Mouse (Mus musculus): ENCODE results near the gene Adgrg5. TPM values are rescaled to one million over a fixed set of nuclear protein-coding genes. Genes with fewer than 3 reads are reported as not detected.

The Adgrg5 gene
- not detected in 2 replicates for polyA plus RNA-seq (2016; fragmentation: Nextera tagmentation; extraction: Ambion mirVana)

DNA sequence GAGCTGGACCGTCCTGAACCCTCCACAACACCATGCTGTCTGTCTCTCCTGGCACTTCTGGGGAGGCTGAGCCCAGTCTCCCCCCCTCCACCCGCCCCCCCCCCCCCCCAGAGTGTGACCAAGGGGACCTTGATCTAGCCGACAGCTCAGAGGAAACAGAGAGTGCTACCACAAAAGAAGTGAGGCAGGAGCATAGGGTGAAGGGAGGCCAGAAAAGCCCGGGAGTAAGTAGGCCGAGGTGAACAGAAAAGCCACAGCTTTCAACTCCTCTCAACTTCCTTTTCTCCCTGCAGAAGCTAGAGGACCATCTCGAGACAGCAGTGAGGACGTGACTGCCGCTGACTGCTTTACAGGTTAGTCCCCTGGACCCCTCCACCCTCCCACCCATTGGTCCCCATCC, at the start of gene Adgrg5:
TSS of gene Adgrg5 (plus strand) at position 290 of the 400 bp plus-strand sequence.
- no peak for ATAC-seq (ENCODE audit: low FRiP score)
- H3K4me3 ChIP-seq (replicated peaks): no peak within 1 kb of the TSS
- 52% methylated on average over 7 of the region's 8 CpGs for WGBS

GRCm38 (mm10) chr8:94874358-94874757, 49.1 kb upstream of the Adgrg5 start:
- H3K9ac ChIP-seq: no peak overlapping the region
- 13% methylated on average over 6 of the region's 6 CpGs for WGBS
- H3K27me3 ChIP-seq: peaks cover 36% of the 10 kb centered on the region
- H3K4me1 ChIP-seq: peaks cover 59% of the 10 kb centered on the region
- ATAC-seq (ENCODE audit: low FRiP score): no peak
- H3K4me3 ChIP-seq (replicated peaks): peak overlapping the region; percentile 60
- H3K27ac ChIP-seq: 0 out of 2 replicates have a peak overlapping the region, but pooled peaks have one; percentile 42
- H3K9me3 ChIP-seq: no peaks in the 10 kb centered on the region
- H3K4me2 ChIP-seq: peak overlapping the region; percentile 97
- no peaks in the 10 kb centered on the region for H3K36me3 ChIP-seq (replicated peaks)

More for the DNA sequence above, at the start of gene Adgrg5:
- peaks cover 7% of the 10 kb centered on the region for H3K4me1 ChIP-seq
- no peak within 1 kb of the TSS for H3K27ac ChIP-seq
- H3K9me3 ChIP-seq: no peaks in the 10 kb centered on the region
- H3K4me2 ChIP-seq: no peak within 1 kb of the TSS
- H3K9ac ChIP-seq: no peak within 1 kb of the TSS
- no peaks in the 10 kb centered on the region for H3K27me3 ChIP-seq
- no peaks in the 10 kb centered on the region for H3K36me3 ChIP-seq (replicated peaks)

DNA sequence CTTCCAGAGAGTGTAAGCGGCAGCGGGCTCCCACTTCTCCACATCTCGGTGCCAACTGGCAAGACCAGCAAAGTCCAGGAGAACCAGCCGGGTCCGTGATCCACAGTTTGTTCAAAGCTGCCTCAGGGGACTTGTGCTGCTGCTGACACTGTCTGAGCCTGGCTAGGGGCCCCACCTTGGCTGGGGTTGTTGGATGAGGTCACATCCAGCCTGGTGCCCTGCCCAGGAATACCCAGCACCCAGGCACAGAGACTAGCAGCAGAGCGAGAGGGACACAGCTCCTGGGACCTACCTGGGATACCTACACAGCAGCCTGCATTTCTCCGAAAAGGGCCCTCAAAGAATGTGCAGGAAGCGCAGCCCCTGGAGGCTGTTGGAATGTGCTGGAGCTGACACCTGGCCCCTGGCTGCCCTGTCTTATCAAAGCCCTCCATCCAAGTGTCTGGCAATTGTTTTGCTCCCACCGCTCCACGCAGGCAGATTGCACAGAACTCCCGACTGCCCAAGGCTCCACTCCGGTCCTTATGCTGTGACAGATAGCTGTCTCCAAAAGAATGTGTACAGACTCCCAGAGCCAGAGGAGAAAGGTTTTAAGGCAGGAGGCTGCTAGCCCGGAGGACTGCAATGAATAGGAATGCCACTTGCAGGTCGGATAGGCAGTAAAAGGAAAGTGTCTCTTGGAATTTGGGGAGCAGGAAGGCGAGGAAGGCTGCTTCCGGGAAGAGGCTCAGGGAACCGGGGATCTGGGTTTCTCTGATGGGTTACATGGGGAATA, 48.2 kb upstream of the Adgrg5 start:
- no peaks in the 10 kb centered on the region for H3K36me3 ChIP-seq (replicated peaks)
- H3K4me2 ChIP-seq: peak overlapping the region; percentile 97
- 0 out of 2 replicates have a peak overlapping the region, but pooled peaks have one; percentile 19 for H3K27ac ChIP-seq
- peaks cover 50% of the 10 kb centered on the region for H3K4me1 ChIP-seq
- WGBS: 20% methylated on average over 17 of the region's 17 CpGs
- ATAC-seq (ENCODE audit: low FRiP score): no peak
- peak overlapping the region; percentile 60 for H3K4me3 ChIP-seq (replicated peaks)
- H3K9ac ChIP-seq: peak overlapping the region; percentile 61; the same call in 1 of the 2 replicates
- H3K27me3 ChIP-seq: peaks cover 29% of the 10 kb centered on the region
- H3K9me3 ChIP-seq: no peaks in the 10 kb centered on the region

DNA sequence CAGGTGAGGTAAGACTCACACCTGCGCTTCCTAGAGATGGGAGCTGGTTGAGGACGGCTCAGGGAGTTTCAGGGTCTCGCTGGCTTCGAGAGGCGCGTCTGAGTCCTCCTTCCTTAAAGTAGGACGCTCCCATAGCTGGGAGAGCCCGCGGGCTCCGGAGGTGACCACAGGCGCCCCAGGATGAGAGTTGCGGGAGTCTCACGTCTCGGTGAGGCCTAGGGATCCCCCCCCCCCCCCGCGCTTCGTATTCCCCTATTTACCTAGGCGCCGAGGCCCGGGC, 47.7 kb upstream of the Adgrg5 start:
- Histone ChIP-seq H3K4me1 (peaks cover 45% of the 10 kb centered on the region), H3K4me3 (replicated peaks) (peak overlapping the region; percentile 60), H3K9me3 (no peaks in the 10 kb centered on the region), H3K9ac (peak overlapping the region; percentile 61), H3K27ac (0 out of 2 replicates have a peak overlapping the region, but pooled peaks have one; percentile 25), H3K36me3 (replicated peaks) (no peaks in the 10 kb centered on the region), H3K27me3 (peaks cover 24% of the 10 kb centered on the region), H3K4me2 (peak overlapping the region; percentile 97)
- 0% methylated on average over 16 of the region's 20 CpGs for WGBS
- ATAC-seq (ENCODE audit: low FRiP score): no peak

DNA sequence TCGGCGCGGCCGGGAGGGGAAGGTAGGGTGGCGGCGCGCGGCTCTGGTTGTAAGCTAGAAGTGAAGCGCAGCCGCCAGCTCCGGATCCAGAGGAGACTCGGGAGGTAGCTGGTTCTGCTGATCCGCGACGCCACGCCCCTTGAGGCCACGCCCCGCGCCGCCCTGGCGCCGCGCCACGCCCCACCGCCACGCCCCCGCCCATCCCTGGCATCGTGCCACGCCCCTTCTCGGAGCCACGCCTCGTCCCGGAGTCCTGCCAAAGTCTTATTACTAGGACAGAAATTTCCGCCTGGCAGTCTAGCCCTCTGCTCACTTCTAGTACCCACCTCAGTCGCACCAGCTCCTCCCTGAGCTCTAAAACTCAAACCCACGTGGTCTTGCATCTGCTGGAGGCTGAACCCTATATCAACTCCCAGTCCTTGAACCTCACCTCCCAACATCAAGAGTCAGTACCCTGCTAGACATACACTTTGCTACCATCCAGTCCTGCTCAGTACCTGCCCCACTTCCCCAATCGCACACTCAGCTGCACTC, 47.2 kb upstream of the Adgrg5 start, which contains the start of gene Dok4:
TSS of gene Dok4 (minus strand) at position 134 of the 534 bp plus-strand sequence.
- H3K9me3 ChIP-seq: no peaks in the 10 kb centered on the region
- under 1% methylated on average over 29 of the region's 37 CpGs for WGBS
- H3K9ac ChIP-seq: peak within 1 kb of the TSS; percentile 61
- H3K4me3 ChIP-seq (replicated peaks): peak within 1 kb of the TSS; percentile 60
- H3K27me3 ChIP-seq: peaks cover 24% of the 10 kb centered on the region
- 0 out of 2 replicates have a peak within 1 kb of the TSS, but pooled peaks have one; percentile 25 for H3K27ac ChIP-seq
- H3K36me3 ChIP-seq (replicated peaks): no peaks in the 10 kb centered on the region
- peak within 1 kb of the TSS; percentile 97 for H3K4me2 ChIP-seq
- peaks cover 40% of the 10 kb centered on the region for H3K4me1 ChIP-seq
- ATAC-seq (ENCODE audit: low FRiP score): peak; percentile 80

DNA sequence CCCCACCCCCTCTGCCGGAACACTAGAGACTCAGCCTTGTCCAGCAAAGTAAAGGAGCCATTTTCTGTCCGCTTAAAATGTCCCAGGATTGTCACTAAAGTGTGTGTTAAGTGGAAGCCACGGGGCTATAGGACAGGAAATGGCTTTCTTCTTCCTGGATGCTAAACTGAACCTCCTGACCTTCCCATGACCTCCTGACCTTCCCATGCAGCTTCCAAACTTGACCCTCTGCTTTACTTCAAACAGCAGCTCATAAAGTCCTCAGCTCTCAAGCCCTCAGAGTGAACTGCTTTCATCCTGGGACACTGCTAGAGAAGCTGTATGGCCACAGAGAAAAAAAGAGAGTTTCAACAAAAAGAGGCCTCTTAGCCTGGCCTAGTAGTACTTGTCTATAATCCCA, 46.7 kb upstream of the Adgrg5 start:
- no peak for ATAC-seq (ENCODE audit: low FRiP score)
- Histone ChIP-seq H3K4me3 (replicated peaks) (no peak overlapping the region), H3K9me3 (no peaks in the 10 kb centered on the region), H3K4me1 (peaks cover 34% of the 10 kb centered on the region), H3K27ac (no peak overlapping the region), H3K27me3 (peaks cover 24% of the 10 kb centered on the region), H3K4me2 (peak overlapping the region; percentile 97; the same call in 1 of the 2 replicates), H3K9ac (no peak overlapping the region), H3K36me3 (replicated peaks) (no peaks in the 10 kb centered on the region)
- WGBS: 52% methylated on average over 3 of the region's 3 CpGs

DNA sequence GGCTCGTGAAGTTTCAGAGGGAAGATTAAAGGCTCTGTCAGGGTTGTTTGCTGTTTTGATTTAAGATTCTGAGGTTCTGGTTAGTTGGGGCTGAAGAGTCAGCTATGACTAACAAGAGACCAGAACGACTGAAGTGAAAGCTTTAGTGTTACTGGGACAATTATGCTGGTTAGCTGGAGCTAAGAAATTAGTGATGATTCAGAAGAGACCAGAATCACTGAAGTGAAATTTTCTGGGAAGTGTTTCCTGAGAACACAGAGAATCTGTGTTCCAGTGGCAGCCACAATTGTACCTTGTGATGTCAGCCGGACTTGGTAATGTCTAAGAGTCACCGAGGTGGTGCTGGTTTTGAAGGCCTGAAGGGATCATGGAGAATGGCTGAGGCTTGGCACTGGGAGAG, 42.8 kb upstream of the Adgrg5 start:
- Histone ChIP-seq H3K27me3 (peaks cover 3% of the 10 kb centered on the region), H3K27ac (no peak overlapping the region), H3K4me3 (replicated peaks) (no peak overlapping the region), H3K36me3 (replicated peaks) (no peaks in the 10 kb centered on the region), H3K9ac (no peak overlapping the region), H3K4me1 (peaks cover 8% of the 10 kb centered on the region), H3K4me2 (no peak overlapping the region), H3K9me3 (no peaks in the 10 kb centered on the region)
- no peak for ATAC-seq (ENCODE audit: low FRiP score)
- 81% methylated on average over 4 of the region's 4 CpGs for WGBS

DNA sequence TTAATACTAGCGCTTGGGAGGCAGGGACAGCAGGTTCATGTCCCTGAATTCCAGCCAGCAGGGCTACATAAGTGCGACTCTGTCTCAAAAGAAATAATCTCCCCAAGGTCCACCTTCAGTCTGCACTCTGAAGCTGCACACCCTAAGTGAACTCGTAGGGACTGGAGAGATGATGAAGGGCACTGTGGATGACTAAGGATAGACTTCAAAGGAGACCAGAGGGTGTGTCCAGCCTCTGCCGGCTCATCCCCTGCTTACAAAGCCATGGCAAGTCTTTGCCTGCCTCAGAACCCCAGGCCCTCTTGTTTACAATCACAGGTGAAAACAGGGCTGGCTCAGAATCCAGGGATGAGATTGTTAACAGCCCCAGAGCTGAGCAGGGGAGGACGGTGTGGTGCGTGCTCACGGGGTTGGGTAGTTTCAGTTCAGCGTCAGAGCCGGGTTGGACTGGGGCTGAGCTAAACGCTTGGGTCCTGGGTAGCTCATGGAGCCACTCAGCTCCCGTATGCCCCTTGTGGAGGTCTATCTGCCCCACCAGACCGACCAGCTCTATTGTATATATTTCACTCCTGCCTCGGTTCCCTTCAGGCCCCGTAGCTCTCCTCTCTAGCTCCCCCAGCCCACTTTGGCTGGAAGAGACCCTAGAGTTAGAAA, 35.0 kb upstream of the Adgrg5 start:
- no peaks in the 10 kb centered on the region for H3K36me3 ChIP-seq (replicated peaks)
- ATAC-seq (ENCODE audit: low FRiP score): no peak
- no peaks in the 10 kb centered on the region for H3K9me3 ChIP-seq
- H3K4me2 ChIP-seq: no peak overlapping the region
- no peak overlapping the region for H3K9ac ChIP-seq
- no peak overlapping the region for H3K4me3 ChIP-seq (replicated peaks)
- peaks cover 16% of the 10 kb centered on the region; the same call in 1 of the 2 replicates for H3K27me3 ChIP-seq
- whole genome bisulfite sequencing: 48% methylated on average over 14 of the region's 14 CpGs
- H3K27ac ChIP-seq: no peak overlapping the region
- no peaks in the 10 kb centered on the region for H3K4me1 ChIP-seq

DNA sequence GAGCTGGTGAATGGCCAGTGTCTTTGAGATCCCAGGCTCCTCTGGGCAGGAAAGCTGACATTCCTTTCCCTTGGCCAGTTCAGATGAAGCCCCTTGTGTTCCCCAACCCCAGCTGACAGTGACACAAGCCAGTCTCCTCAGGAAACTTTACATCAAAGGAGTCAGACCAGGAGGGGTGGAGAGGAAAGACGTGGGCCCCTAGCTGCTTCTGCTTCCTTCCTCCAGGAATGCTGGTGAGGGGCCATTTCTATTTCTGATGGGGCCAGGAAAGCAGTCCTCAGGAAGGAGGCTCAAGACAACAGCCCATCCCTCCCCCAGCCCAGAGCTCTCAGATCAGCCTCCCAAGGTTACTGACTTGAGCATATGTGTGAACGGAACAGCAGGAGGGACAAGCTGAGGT, 30.6 kb upstream of the Adgrg5 start:
- 55% methylated on average over 2 of the region's 2 CpGs for WGBS

GRCm38 (mm10) chr8:94899262-94899661, 24.2 kb upstream of the Adgrg5 start:
- Histone ChIP-seq H3K4me2 (no peak overlapping the region), H3K27me3 (peaks cover 24% of the 10 kb centered on the region), H3K9ac (no peak overlapping the region), H3K4me1 (peaks cover 18% of the 10 kb centered on the region), H3K36me3 (replicated peaks) (0 out of 2 replicates have a peak, but pooled peaks cover 6% of the 10 kb centered on the region), H3K9me3 (no peaks in the 10 kb centered on the region), H3K27ac (no peak overlapping the region), H3K4me3 (replicated peaks) (no peak overlapping the region)
- 0 out of 2 replicates have a peak, but pooled peaks have one; percentile 20 for ATAC-seq (ENCODE audit: low FRiP score)
- 10% methylated on average over 11 of the region's 11 CpGs for WGBS

More for the DNA sequence above, 30.6 kb upstream of the Adgrg5 start:
- Histone ChIP-seq H3K27ac (no peak overlapping the region), H3K9ac (no peak overlapping the region), H3K27me3 (peaks cover 13% of the 10 kb centered on the region; the same call in 1 of the 2 replicates), H3K4me1 (no peaks in the 10 kb centered on the region), H3K36me3 (replicated peaks) (no peaks in the 10 kb centered on the region), H3K4me3 (replicated peaks) (no peak overlapping the region), H3K9me3 (no peaks in the 10 kb centered on the region), H3K4me2 (no peak overlapping the region)
- ATAC-seq (ENCODE audit: low FRiP score): no peak

- no peak overlapping the region for H3K9ac ChIP-seq
- WGBS: 32% methylated on average over 6 of the region's 6 CpGs
- no peak overlapping the region for H3K4me2 ChIP-seq
- peaks cover 24% of the 10 kb centered on the region for H3K27me3 ChIP-seq
- peaks cover 9% of the 10 kb centered on the region; the same call in 1 of the 2 replicates for H3K36me3 ChIP-seq (replicated peaks)
- no peak for ATAC-seq (ENCODE audit: low FRiP score)
- H3K4me3 ChIP-seq (replicated peaks): no peak overlapping the region
- no peak overlapping the region for H3K27ac ChIP-seq
- H3K4me1 ChIP-seq: peaks cover 18% of the 10 kb centered on the region
- H3K9me3 ChIP-seq: no peaks in the 10 kb centered on the region
Observed at GRCm38 (mm10) chr8:94900617-94901016, 22.9 kb upstream of the Adgrg5 start.

DNA sequence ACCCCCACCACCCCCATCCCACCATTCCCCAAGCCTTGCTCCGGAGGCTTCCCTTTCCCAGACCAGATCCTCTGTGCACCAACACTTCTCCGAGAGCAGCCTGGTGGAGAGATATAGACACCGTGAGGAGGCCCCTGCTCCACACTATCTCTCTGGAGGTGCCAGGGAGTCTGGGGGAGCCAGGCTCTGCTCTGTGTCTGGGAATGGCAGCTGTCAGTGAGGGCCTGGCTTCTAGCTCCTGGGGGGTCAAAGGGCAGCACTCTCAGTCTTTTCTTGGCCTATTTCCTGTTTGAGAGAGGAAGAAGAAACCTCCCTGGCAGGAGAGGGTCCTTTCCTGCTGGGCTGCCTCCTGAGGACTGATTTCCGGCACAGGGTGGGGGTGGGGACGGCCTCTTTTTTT, 22.5 kb upstream of the Adgrg5 start:
- Histone ChIP-seq H3K4me1 (peaks cover 18% of the 10 kb centered on the region), H3K9ac (no peak overlapping the region), H3K27me3 (peaks cover 24% of the 10 kb centered on the region), H3K9me3 (no peaks in the 10 kb centered on the region), H3K4me3 (replicated peaks) (no peak overlapping the region), H3K36me3 (replicated peaks) (peaks cover 13% of the 10 kb centered on the region; the same call in 1 of the 2 replicates), H3K27ac (0 out of 2 replicates have a peak overlapping the region, but pooled peaks have one; percentile 2), H3K4me2 (no peak overlapping the region)
- 28% methylated on average over 5 of the region's 5 CpGs for WGBS
- ATAC-seq (ENCODE audit: low FRiP score): no peak

Measured in forebrain, embryonic 12.5 days (tissue).